Mouse (Mus musculus): ENCODE measurements around the gene Rnf126. TPM values are rescaled to one million over a fixed set of nuclear protein-coding genes. Genes with fewer than 3 reads are reported as not detected.

Gene Rnf126
- polyA plus RNA-seq, 1 experiment from 2014 or later: 91.6 TPM

DNA sequence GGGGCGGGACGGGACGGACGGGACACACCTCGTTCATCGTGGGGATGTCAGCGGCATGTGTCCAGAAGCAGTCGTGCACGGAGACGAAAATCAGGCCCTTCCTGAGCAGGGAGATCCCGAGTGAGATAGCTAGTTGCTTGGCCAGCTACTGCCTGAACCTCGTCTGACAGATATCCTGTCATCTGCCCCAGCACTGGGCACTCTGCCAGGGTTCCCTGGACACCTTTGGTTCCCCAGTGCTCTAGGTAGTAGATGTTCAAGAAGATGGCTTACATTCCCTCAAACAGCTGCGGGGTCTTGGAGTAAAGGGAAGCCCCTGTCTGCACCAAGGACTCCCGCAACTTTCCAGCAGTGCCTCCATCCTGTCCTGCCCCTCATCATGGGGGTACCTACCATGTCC, 30.0 kb downstream of the Rnf126 start:
- no peak overlapping the region for H3K9ac ChIP-seq
- peaks cover 81% of the 10 kb centered on the region for H3K36me3 ChIP-seq
- ATAC-seq: no peak
- H3K4me1 ChIP-seq (replicated peaks): no peaks in the 10 kb centered on the region
- WGBS: 88% methylated on average over 14 of the region's 14 CpGs
- H3K27ac ChIP-seq: no peak overlapping the region
- peaks cover 22% of the 10 kb centered on the region for H3K9me3 ChIP-seq
- H3K4me3 ChIP-seq (replicated peaks): no peak overlapping the region
- no peaks in the 10 kb centered on the region; the same call in 1 of the 2 replicates for H3K27me3 ChIP-seq (replicated peaks)
- no peak overlapping the region for H3K4me2 ChIP-seq (replicated peaks)

- Histone ChIP-seq H3K4me3 (replicated peaks) (no peak overlapping the region), H3K36me3 (peaks cover 68% of the 10 kb centered on the region), H3K9ac (no peak overlapping the region), H3K9me3 (peaks cover 15% of the 10 kb centered on the region), H3K27ac (no peak overlapping the region), H3K27me3 (replicated peaks) (no peaks in the 10 kb centered on the region; the same call in 1 of the 2 replicates), H3K4me2 (replicated peaks) (peak overlapping the region; percentile 31), H3K4me1 (replicated peaks) (no peaks in the 10 kb centered on the region)
- peak; percentile 15; the same call in 1 of the 2 replicates for ATAC-seq
- WGBS: 32% methylated on average over 41 of the region's 52 CpGs
Measured at GRCm38 (mm10) chr10:79735361-79735760, 31.4 kb downstream of the Rnf126 start.

DNA sequence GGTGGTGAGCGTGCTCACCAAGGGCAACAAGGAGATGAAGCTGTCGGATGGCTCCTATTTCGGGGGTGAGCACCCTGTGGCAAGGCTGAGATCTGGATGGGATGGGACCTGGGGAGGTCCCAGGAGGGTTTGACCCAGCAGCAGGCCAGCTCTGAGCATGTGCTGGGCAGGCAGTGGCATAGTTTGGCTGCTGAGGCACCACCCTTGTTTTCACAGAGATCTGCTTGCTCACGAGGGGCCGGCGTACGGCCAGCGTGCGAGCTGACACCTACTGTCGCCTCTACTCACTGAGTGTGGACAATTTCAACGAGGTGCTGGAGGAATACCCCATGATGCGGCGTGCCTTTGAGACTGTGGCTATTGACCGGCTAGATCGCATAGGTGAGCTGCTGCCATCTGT, 32.9 kb downstream of the Rnf126 start:
- H3K4me1 ChIP-seq (replicated peaks): no peaks in the 10 kb centered on the region
- H3K9ac ChIP-seq: no peak overlapping the region
- 95% methylated on average over 15 of the region's 15 CpGs for WGBS
- ATAC-seq: no peak
- no peak overlapping the region for H3K27ac ChIP-seq
- peaks cover 53% of the 10 kb centered on the region for H3K36me3 ChIP-seq
- peaks cover 4% of the 10 kb centered on the region for H3K9me3 ChIP-seq
- H3K4me3 ChIP-seq (replicated peaks): no peak overlapping the region
- no peaks in the 10 kb centered on the region; the same call in 1 of the 2 replicates for H3K27me3 ChIP-seq (replicated peaks)
- no peak overlapping the region for H3K4me2 ChIP-seq (replicated peaks)

DNA sequence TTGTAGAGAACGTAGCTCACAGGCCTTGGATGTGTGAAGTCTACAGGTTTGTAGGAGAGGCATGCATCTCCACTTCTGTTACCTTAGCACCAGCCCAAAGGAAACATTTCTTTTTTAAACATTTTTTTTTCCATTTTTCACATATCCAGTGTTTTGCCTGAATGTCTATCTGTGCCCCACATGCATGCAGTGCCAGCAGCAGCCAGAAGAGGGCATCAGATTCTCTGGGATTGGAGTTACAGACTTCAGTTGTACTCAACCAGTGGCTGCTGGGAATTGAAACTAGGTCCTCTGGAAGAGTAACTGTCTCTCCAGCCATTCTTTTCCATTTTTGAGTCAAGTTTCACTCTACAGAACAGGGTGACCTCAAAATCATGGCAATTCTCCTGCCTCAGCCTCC, 34.3 kb downstream of the Rnf126 start:
- H3K36me3 ChIP-seq: peaks cover 39% of the 10 kb centered on the region
- H3K4me2 ChIP-seq (replicated peaks): no peak overlapping the region
- ATAC-seq: no peak
- no peak overlapping the region for H3K4me3 ChIP-seq (replicated peaks)
- no peak overlapping the region for H3K27ac ChIP-seq
- H3K9me3 ChIP-seq: no peaks in the 10 kb centered on the region; the same call in 1 of the 2 replicates
- no peaks in the 10 kb centered on the region for H3K4me1 ChIP-seq (replicated peaks)
- WGBS: 90% methylated on average over 1 of the region's 1 CpGs
- no peak overlapping the region for H3K9ac ChIP-seq
- no peaks in the 10 kb centered on the region; the same call in 1 of the 2 replicates for H3K27me3 ChIP-seq (replicated peaks)

DNA sequence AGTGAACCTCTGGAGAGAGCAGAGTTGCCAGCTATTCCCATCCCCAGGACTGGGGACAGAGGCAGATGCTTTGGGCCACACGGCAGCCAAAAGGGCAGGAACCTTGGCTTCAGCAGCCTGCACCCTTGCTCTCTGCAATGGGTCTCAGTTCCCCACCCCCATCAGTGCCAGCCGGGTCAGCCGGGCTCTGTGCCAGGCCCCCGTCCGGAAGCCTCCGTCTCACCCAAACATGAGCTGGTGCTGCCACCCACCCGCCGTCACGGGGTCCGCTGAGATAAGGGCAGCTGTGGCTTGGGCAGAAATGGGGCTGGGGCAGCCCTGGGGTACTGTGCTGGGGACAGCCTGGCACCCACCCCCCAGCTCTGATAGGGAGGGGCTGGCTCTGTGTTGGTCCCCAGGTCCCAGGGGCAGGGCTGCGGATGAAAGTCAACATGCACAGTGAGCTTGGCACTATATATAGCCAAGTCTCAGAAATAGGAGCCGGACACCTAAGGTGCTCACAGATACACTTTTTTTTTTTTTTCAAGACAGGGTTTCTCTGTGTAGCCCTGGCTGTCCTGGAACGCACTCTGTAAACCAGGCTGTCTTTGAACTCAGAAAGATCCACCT, 37.3 kb downstream of the Rnf126 start:
- Histone ChIP-seq H3K4me1 (replicated peaks) (no peaks in the 10 kb centered on the region), H3K4me3 (replicated peaks) (no peak overlapping the region), H3K27ac (no peak overlapping the region), H3K9me3 (no peaks in the 10 kb centered on the region), H3K27me3 (replicated peaks) (no peaks in the 10 kb centered on the region), H3K36me3 (peaks cover 9% of the 10 kb centered on the region; the same call in 1 of the 2 replicates), H3K9ac (no peak overlapping the region), H3K4me2 (replicated peaks) (no peak overlapping the region)
- 70% methylated on average over 13 of the region's 13 CpGs for whole genome bisulfite sequencing
- no peak for ATAC-seq

DNA sequence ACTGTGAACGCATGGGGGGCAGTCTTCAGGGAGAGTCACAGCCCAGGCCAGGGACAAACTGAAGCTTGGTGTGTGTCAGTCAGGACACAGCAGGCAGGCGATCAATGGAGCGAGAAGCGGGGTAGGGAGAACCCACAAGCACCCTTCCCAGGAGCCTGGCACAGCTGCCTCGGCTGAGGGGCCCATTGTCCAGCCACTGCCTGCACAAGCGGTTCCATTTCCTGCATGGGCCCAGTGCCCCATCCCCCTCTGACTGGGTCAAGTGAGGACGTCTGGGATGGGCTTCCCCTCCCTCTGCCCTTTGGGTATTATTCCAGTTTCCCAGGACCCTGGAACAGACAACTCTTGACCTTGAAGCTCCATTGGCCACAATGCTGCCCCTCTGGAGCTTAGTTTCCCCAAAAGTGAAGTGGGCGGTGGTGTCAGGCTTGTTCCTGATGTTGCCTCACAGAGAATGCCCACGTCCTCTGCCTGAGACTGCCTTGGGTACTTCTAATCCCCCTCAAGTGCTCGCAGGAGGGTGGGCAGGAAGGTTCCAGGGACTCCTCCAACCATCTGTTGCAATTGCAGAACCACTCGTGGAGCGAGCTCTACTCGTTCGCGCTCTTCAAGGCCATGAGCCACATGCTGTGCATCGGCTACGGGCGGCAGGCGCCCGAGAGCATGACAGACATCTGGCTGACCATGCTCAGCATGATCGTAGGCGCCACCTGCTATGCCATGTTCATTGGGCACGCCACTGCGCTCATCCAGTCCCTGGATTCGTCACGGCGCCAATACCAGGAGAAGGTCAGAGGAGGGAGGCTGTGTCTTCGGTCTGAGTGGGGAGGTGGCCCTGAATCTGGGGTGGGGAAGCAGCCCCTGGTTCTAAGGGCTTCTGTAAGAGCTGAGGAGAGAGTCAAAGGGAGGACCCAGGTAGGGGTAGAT, 38.2 kb downstream of the Rnf126 start:
- 73% methylated on average over 28 of the region's 28 CpGs for WGBS
- Histone ChIP-seq H3K4me3 (replicated peaks) (no peak overlapping the region), H3K9me3 (no peaks in the 10 kb centered on the region), H3K36me3 (peaks cover 3% of the 10 kb centered on the region; the same call in 1 of the 2 replicates), H3K4me2 (replicated peaks) (no peak overlapping the region), H3K27me3 (replicated peaks) (no peaks in the 10 kb centered on the region), H3K4me1 (replicated peaks) (no peaks in the 10 kb centered on the region), H3K27ac (no peak overlapping the region), H3K9ac (no peak overlapping the region)
- no peak for ATAC-seq

GRCm38 (mm10) chr10:79726090-79726489, 40.7 kb downstream of the Rnf126 start:
- no peaks in the 10 kb centered on the region for H3K4me1 ChIP-seq (replicated peaks)
- H3K4me3 ChIP-seq (replicated peaks): no peak overlapping the region
- no peaks in the 10 kb centered on the region for H3K36me3 ChIP-seq
- H3K9me3 ChIP-seq: no peaks in the 10 kb centered on the region
- ATAC-seq: peak; percentile 52; the same call in 1 of the 2 replicates
- H3K27ac ChIP-seq: no peak overlapping the region
- no peak overlapping the region for H3K9ac ChIP-seq
- 43% methylated on average over 11 of the region's 11 CpGs for WGBS
- no peak overlapping the region for H3K4me2 ChIP-seq (replicated peaks)
- no peaks in the 10 kb centered on the region for H3K27me3 ChIP-seq (replicated peaks)

GRCm38 (mm10) chr10:79723692-79724091, 43.1 kb downstream of the Rnf126 start:
- no peaks in the 10 kb centered on the region for H3K27me3 ChIP-seq (replicated peaks)
- no peak for ATAC-seq
- H3K36me3 ChIP-seq: no peaks in the 10 kb centered on the region
- H3K4me2 ChIP-seq (replicated peaks): no peak overlapping the region
- no peaks in the 10 kb centered on the region for H3K9me3 ChIP-seq
- H3K4me3 ChIP-seq (replicated peaks): no peak overlapping the region
- 78% methylated on average over 7 of the region's 7 CpGs for WGBS
- no peak overlapping the region for H3K27ac ChIP-seq
- no peaks in the 10 kb centered on the region for H3K4me1 ChIP-seq (replicated peaks)
- no peak overlapping the region for H3K9ac ChIP-seq

- 69% methylated on average over 6 of the region's 6 CpGs for WGBS
- Histone ChIP-seq H3K9ac (no peak overlapping the region), H3K9me3 (no peaks in the 10 kb centered on the region), H3K4me3 (replicated peaks) (no peak overlapping the region), H3K36me3 (no peaks in the 10 kb centered on the region), H3K27ac (no peak overlapping the region), H3K4me2 (replicated peaks) (no peak overlapping the region), H3K4me1 (replicated peaks) (no peaks in the 10 kb centered on the region), H3K27me3 (replicated peaks) (peaks cover 5% of the 10 kb centered on the region; the same call in 1 of the 2 replicates)
- ATAC-seq: no peak
Measured at GRCm38 (mm10) chr10:79723047-79723446, 43.7 kb downstream of the Rnf126 start.

GRCm38 (mm10) chr10:79721089-79721488, 45.7 kb downstream of the Rnf126 start:
- Histone ChIP-seq H3K9ac (no peak overlapping the region), H3K4me3 (replicated peaks) (no peak overlapping the region), H3K4me1 (replicated peaks) (peaks cover 14% of the 10 kb centered on the region), H3K9me3 (no peaks in the 10 kb centered on the region), H3K36me3 (no peaks in the 10 kb centered on the region), H3K4me2 (replicated peaks) (no peak overlapping the region), H3K27me3 (replicated peaks) (peaks cover 24% of the 10 kb centered on the region), H3K27ac (no peak overlapping the region)
- WGBS: 66% methylated on average over 5 of the region's 5 CpGs
- no peak for ATAC-seq

DNA sequence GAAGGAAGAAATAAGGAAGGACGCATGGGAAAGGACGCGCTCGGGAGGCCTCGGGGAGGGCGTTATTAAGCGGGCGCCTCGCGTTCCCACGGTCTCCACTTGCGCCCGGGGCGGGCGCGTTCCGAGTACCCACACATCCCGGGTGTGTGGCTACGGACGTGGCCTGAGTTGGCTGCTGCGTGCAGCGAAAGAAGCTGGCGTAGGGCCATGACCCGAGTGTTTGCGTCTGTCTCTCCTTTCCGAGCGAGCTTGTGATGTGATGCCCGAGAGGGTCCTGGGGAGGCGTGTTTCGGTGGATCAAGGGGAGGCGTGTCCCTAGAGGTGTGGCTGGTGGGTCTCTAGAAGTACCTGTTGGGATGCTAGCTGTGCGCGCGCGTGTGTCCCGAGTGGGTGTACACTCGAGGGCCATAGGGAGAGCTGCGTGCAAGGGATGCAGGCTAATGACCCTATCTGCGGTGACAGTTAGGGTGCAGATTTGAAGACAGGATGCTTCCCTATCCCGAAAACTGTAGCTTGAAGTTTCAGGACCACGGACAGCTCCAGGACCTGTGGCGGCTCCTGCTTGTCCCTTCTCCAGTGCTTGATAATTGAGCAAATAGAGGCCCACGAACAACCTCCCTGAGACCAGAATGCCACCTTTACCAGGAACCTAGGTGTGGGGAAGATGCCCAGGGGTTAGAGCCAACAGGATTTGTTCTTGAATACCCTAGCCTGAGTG, 49.0 kb downstream of the Rnf126 start:
- Histone ChIP-seq H3K27me3 (replicated peaks) (peaks cover 39% of the 10 kb centered on the region), H3K9me3 (no peaks in the 10 kb centered on the region), H3K4me3 (replicated peaks) (peak overlapping the region; percentile 68), H3K27ac (no peak overlapping the region), H3K4me2 (replicated peaks) (peak overlapping the region; percentile 99), H3K4me1 (replicated peaks) (peaks cover 14% of the 10 kb centered on the region), H3K9ac (no peak overlapping the region; the same call in 1 of the 2 replicates), H3K36me3 (no peaks in the 10 kb centered on the region)
- 0 out of 2 replicates have a peak, but pooled peaks have one; percentile 10 for ATAC-seq
- whole genome bisulfite sequencing: 8% methylated on average over 43 of the region's 43 CpGs

- Histone ChIP-seq H3K27me3 (replicated peaks) (peaks cover 39% of the 10 kb centered on the region), H3K9me3 (no peaks in the 10 kb centered on the region), H3K4me1 (replicated peaks) (peaks cover 14% of the 10 kb centered on the region), H3K9ac (peak overlapping the region; percentile 46), H3K4me2 (replicated peaks) (peak overlapping the region; percentile 99), H3K36me3 (no peaks in the 10 kb centered on the region), H3K27ac (no peak overlapping the region), H3K4me3 (replicated peaks) (peak overlapping the region; percentile 68)
- 1% methylated on average over 36 of the region's 44 CpGs for WGBS
- peak; percentile 41 for ATAC-seq
Measured at GRCm38 (mm10) chr10:79716988-79717355, 49.8 kb downstream of the Rnf126 start.

Data from intestine, embryonic 15.5 days (tissue).